Mouse (Mus musculus) large intestine, adult 2 months (tissue): ENCODE measurements around the gene Fgd2. TPM values are rescaled to one million over a fixed set of nuclear protein-coding genes. Genes with fewer than 3 reads are reported as not detected.
"Not testable (repeated sequence)": the region's sequence is repeated elsewhere in the genome, so short reads cannot be mapped to it uniquely, and the experiment has no call there.

Experiments
- DNase-seq: peaks from one replicate; pipeline ENCODE4 v3.0.0-alpha.2; 2012; ENCODE audit warnings: low read depth, low spot score
- WGBS: fragments of 180-500 bp; shearing (Covaris S2); methylation state at CpG from one replicate; pipeline ENCODE4 v1.1.7; 2018; 5-methylcytosine and 5-hydroxymethylcytosine counted together
- polyA plus RNA-seq: library from polyadenylated mRNA; depleted of rRNA; stranded (reverse); fragments of >200 nt; gene quantifications from 2 replicates; pipeline ENCODE4 v1.2.3, GENCODE M21; 2012

Gene Fgd2
- polyA plus RNA-seq, 1 experiment, result 16.6 TPM

DNA sequence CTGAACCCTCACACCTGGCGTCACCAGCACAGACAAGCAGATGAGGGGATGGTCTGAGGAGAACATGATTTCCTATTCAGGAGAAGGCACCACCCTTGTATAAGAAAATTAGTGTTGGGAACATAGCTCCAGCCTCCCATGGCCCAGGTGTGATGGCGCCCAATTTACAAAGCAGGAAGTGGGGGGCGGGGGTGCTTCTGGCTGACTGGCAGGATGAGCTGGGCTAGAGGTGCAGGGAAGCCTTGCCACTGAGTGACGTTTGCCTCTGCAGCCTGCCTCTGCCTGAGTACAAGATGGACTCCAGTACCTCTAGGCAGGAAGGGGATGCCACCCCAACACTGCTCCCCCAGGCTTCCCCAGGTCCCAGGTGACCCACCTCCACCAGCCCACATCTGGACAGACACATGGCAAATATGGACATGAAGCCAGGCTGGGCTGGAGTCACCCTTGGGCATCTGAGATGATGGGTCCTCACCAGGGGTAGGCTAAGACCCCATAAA, 28.5 kb upstream of the Fgd2 start:
- no peak for DNase-seq
- WGBS, result 82% methylated on average over 4 of the region's 4 CpGs

DNA sequence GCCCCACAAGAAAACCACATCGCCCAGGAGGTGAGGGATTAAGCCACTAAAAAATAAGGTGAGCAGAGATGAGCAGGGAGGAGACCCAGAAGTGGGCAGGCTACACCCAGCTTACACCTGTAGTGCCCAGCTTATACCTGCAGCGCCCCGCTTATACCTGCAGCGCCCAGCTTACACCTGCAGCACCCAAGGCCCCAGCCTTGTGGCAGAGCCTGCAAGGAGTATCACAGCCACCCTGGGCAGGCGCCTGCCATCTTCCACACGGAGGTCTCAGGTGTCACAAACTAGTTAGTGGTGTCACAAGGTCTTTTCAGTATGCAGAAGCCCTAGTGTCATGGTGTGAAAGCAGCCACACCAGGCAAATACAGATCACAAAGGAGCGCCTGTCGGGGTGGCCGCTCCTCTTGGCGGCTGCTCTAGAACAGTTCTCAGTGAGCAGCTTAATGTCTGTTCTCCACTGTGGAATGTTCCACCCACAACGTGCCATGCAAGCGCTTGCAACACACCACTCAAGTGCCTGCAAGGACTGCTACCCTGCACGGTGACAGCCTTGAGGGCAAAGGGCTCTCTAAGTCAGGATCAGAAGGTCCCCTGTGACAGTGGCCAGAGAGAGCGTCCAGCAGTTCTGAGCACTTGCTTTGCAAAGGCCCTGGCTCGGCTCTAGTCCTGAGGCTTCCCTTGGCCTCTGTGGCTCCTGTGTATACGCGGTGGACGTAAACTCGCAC, 24.3 kb upstream of the Fgd2 start:
- no peak for DNase-seq
- 91% methylated on average over 19 of the region's 19 CpGs for WGBS

DNA sequence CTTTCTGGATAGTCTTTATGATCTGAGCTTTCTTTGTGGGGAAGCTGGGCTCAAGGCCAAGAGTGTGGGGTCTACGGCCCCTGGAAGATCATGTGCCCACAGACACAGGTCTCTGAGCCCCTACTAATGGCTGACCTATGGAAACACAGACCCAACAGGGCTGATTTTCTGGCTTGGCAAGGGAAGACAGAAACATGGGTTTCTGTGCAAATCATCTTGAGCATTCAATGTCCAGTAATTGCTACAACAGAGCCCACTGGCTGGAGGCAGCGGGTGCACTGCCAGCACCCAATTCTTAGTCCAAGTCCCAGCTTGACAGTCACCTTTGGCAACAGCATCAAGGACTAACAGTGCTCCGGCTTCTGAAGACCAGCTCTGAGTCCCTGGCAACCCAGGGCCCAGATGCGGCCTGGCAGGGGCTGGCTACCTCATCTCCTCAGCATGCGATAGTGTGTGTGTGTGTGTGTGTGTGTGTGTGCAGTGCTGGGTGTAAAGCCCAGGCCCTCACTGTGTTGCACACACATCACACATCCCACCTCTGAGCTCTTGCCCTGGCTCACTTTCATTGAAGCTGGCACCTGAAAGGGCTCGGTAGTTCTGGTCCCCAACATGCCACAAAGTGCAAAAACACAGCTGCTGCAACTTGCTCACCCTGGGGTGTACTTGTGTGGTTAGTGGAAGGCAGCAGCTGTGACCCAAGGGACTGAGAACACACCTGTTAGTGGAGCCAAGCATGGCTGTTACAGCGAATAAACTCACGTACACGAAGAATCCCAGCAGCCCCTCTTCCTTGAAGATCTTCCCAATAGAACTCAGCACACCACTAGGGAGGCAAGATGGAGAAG, 22.5 kb upstream of the Fgd2 start:
- DNase-seq, result no peak
- 88% methylated on average over 9 of the region's 9 CpGs for WGBS

DNA sequence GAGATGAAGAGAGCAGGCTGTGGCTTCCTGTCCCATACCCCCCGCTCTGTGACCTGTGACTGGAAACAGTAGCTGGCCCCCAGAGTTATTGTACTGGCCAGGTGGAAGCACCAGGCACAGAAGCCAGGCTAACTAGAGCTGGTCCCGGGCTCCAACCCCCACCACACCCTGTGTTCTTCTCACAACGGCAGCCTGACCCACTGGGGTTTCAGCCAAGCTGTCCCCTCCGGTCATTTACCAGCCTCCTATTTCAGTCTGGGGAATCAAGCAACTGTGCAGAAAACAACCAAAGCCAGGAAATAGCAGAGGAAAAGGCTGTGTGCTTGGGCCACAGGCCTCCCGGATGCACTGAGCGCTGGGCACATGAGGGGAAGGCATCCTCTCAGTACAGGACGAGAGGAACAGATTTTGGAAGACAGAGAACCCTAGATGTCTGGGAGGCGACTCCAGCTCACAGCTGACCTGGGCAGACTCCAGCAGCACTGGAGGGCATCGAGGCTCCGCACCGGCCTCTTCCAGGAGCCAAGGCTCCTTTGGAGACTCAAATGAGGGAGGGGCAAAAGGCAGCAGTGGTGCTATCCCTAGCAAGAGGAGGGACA, 21.4 kb upstream of the Fgd2 start:
- WGBS, result 77% methylated on average over 11 of the region's 11 CpGs
- no peak for DNase-seq

DNA sequence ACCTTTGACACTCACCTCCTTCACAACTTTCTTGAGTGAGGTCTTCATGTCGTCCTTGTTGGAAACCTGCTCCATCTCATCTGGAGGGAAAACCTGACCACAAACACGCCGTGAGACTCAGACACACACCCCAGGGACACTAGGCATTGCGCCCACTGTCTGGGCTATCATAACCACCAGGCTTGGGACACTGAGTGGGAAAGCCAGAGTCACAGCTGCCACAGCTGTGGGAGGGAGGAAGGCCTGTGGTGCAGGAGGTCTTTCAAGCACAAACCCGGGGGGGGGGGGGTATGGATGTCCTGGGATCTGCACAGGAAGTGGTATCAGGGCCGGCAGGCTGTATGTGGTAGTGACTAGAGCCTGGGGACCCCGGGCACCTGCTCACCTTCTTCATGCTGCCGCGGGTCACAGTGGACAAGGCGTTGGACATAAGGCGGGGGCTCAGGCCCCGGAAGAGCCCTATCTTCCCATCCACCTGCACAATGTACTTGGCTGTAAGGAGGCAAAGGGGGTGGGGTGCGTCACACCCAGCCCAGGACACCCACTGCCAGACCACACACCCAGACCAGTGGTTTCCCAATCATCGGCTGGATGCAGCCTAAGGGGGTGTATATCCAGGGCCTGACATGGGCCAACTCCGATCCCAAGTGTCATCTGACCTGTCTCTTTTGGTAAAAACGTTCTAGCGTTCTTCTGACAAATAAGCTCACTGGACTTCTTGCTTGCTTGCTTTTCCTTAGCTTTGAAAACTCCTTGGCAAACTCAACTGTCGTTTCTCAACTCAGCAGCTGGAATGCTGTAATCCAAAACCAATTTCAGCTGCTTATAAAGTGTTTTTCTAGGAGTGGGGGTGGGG, 20.1 kb upstream of the Fgd2 start:
- 77% methylated on average over 18 of the region's 18 CpGs for WGBS

DNA sequence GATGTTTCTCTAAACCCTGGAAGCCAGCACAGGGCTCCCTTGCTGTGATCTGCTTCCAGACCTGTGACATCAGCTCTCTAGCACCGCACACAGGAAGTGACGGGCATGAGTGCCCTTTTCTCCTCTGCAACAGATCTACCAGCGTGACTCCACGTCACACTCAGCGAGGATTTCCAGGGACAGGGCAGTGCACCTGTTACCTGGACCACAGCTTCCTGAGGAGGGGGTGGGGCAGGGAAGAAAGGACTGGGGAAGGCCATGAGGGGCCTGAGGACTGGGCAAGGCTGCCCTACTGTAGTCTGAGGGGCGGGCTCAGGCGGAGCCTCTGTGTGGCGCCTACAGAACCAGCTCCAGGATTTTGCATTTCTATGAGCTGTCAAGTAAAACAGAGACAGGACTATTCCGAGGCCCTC, 19.1 kb upstream of the Fgd2 start:
- DNase-seq, result no peak
- 52% methylated on average over 9 of the region's 9 CpGs for WGBS

More for the DNA sequence above, 20.1 kb upstream of the Fgd2 start:
- no peak for DNase-seq

DNA sequence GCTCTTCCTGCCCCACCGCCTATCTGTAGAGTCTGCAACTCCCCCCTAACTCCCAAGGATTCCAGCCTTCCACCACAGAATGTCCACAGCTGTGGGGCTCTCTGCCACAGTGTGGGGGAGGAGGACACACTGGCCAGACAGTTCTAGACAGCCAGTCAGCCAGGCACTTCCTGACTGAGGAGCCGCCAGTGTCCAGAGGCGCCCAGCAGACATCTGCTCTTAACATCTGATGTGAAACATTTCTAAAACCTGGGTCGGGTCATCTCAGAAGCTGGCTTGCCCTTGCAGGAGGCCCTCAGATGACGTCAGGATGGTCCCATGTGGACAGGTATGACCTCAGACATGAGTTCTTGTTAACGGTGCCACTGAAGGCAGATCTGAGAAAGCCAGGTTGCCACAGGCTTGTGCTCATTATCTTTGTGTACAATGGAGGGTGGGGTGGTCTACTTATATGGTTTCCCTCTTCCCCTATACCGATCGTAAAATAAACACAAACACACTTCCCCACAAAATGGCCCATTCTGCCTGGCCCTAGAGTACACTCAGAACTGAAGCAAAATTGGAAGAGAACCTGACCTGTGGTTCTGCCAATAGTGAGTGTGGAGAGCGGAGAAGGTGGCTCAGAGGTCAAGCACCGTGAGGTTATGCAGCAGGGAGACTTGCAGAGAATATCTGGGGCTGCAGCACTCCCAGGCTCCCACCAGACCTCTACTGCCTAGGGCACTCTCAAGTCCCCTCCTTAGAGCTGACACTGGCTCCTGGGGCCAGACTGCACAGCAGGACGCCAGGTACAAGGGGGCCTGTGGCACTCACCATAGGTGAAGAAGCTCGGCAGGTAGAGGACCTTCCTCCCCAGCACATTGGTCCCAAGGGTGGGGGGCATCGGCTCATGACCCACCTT, 18.5 kb upstream of the Fgd2 start:
- 45% methylated on average over 13 of the region's 13 CpGs for WGBS

DNA sequence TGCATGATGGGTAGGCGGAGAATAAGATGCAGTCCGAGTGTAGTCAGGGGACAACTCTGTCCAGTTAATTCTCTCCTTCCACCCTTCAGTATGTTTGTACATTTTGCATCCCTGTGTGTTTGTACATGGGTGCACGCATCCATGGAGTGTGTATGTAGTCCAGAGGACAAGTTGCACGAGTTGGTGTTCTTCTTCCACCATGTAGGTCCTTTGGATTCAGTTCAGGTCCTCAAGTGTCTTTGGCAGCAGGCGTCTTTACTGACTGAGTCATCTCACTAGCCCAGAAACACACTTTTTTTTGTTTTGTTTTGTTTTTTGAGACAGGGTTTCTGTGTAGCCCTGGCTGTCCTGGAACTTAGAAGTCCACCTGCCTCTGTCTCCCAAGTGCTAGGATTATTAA, 17.5 kb upstream of the Fgd2 start:
- WGBS, result 78% methylated on average over 5 of the region's 5 CpGs
- DNase-seq, result no peak

More for the DNA sequence above, 18.5 kb upstream of the Fgd2 start:
- no peak for DNase-seq

DNA sequence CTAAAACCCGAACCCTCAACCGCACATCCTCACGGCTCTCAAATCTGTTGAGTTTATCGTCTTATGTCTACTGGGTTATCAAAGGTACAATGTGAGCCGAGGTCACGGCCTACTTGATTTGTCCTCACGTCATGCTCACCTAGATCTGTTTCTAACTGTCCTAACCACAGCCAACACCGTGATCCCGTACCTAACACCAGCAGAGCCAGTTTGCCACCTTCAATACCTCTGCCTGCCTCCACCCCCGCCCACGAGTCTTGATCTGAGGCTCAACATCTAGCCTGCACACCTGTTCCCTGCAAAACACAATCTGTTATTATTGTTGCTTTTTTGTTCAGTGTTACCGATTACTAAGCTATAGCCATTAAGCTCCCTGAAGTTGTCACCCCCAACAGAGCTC, 15.4 kb upstream of the Fgd2 start:
- 93% methylated on average over 12 of the region's 12 CpGs for WGBS
- no peak for DNase-seq

DNA sequence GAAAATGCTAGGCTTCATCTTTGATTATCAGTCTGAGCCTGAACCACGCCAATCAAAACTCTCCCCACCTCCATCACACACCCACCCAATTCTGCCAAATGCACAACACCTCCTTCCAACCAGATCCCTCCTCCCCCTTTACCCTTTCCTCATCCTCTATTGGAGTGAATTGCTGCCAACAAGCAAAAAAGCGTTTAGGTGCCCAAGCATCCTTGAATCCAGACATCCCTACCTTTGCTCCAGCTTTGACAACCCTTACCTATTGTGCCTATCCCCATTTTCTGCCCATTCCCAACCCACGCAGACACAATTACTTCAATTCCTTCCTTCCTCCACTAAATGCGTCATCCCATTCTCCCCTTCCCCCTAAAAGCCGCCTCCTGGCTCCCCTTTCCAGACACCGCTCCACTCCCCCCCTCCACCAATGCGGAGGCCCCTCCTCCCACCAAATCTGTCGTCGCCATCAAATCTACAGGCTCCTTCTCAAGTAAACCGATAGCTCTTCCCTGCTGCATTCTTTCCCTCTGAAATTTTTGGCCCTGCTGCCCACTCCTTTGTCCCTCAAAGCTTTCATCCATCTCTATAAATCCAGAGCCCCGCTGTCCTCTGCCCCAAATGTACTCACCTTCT, 14.1 kb upstream of the Fgd2 start:
- DNase-seq, result no peak
- 4% methylated on average over 11 of the region's 11 CpGs for WGBS

DNA sequence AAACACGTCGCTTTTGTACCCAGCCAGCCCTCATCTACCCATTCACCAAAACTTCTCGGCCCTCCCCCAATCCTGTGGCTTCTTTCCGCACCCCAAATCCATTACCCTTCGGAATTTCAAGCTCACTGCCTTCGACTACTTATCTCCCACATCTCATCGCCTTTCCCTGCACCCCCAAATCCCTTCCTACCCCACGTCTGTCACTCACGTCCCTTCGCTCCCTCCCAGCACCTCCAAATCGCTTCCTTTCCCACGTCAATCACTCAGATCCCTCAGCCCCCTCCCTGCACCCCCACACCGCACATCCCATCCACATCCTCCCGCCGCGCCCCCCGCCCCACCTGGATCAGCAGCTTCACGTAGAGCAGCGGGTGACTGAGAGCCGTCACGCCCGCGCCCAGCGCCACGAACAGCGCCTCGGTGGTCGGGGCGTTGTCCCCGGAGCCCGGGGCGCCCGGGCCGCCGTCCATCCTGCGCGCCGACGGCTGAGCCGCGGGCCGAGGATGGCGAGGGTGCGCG, 13.5 kb upstream of the Fgd2 start:
- 2% methylated on average over 45 of the region's 45 CpGs for WGBS
- DNase-seq, result no peak

DNA sequence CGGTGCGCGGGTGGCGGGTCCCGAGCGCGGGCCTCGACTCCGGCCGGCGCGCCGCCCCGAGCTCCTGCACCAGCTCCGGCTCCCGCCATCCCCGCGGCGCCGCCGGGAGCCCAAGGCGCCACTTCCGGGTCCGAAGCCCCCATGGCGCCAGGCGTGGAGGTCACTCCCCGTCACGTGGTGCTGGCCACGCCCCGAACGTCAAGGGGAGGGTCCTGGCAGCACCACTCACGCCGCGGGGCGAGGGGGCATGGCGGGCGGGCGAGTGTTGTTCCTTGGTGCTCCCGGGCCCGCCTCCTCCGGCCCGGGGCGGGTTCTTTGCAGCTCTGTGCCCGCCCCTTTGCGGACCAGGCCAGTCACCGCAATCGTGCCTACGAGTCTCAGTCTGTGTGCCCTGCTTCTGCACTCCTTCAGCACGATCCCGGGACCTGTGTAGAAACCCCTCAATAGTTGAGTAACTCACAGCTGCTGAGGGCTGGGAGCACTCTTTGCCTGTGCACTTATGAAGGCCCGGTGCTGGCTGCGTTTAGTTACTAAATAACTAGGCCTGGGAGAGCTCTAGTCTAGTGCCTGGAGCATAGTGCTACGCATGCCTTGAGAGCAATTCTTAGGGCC, 13.0 kb upstream of the Fgd2 start, which contains the start of gene Mtch1:
TSS of gene Mtch1 (minus strand) at position 290 of the 612 bp plus-strand sequence.
- DNase-seq, result peak; percentile 89
- under 1% methylated on average over 53 of the region's 53 CpGs for WGBS

DNA sequence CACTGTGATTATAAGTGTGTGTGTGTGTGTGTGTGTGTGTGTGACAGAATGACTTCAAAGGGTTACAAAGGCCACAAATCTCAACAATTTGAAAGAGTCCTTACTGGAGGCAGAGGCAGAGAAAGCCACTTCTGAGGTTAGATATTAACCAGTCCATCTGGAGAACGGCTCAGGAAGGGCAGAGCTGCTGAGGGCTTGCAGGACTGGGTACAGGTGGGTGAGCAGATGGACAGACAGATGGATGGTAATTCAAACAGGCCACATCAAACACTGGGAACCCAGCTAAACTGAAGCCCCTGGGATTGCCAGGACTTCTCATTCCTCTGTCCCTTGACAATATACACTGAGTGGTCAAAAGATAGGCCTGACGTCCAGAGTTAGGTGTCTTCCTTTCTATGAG, 11.7 kb upstream of the Fgd2 start:
- 51% methylated on average over 2 of the region's 2 CpGs for WGBS
- no peak for DNase-seq

DNA sequence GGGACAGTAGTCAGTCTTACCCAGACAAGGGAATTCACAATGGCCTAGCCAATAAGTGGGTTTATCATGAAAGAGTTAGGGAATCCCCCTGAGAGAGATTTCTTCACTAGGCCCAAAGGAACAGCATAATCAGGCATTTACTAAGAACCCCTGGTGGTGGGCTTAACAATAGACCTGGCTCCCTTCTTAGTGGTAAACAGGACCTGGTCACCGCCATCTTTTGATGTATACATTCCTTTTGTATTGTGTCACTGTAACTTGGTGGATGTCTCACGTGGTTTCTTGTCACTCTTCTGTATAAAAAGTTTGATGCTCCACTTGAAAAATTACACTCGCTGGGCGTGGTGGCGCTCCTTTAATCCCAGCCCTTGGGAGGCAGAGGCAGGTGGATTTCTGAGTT, 9.7 kb upstream of the Fgd2 start:
- DNase-seq, result not testable (repeated sequence)
- 92% methylated on average over 5 of the region's 5 CpGs for WGBS

DNA sequence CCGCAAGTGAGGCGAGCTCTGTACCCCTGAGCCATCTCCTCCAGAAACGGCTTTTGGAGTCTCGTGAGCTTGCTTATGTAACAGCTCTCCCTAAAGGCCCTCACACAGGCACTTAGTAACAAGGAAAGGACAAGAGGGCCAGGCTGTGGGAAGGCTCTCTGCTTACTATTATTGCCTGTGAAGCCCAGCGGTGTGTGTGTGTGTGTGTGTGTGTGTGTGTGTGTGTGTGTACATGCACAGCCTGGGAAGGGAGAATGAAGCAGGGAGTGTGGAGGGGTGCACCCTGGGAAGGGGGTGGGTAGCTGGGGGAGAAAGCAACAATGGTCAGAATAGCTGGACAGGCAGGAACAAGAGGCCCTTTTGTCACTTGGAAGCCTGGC, 5.3 kb upstream of the Fgd2 start:
- no peak for DNase-seq

DNA sequence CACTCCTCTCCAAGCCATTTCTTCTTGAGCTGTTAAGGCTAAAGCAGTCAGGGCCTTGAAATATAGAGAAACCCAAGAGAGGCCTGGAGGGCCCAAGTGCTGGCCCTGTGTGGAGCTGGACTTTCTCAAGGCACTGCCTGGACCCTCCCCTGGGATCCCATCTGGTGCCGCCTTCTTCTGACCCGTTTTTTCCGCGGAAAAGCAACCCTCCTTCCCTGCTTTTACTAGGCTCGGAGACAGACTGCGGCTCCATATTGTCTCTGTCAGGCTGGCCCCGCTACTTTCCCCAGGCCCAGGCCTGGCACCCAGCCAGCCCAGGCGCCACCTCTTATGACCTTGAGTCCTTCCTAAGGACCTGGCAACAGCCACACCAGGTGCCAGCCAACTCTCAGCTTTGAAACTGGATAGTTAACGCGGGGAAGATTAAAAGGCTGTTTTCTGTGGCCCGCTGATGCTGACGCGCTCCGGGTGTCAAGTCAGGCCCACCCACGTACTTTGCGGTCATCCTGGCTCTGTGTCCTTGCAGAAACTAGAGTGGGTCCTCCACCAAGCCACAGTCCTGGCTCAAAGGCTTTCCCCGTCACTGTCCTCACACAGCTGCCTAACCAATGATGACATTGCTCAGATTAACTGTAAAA, 4.8 kb upstream of the Fgd2 start:
- no peak for DNase-seq

More for the DNA sequence above, 5.3 kb upstream of the Fgd2 start:
- 22% methylated on average over 5 of the region's 5 CpGs for WGBS

DNA sequence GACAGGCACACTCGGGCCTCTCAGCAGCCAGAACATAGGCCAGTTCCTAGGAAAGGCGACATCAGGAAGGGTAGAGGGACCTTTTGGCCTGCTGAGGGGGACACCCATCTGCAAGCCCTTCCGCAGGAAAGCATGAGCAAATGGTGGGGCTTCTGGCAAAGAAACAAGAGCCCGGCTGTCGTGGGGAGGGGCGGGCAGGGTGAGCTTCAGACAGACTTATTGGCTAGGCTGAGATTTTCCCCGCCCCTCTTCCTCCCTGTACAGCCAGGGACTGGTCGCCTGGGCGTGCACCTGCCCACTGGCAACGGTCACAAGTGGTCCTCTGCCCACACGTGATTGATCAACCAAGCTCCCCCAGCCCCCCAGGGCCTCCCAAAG, 4.2 kb upstream of the Fgd2 start:
- DNase-seq, result no peak
- WGBS, result 11% methylated on average over 11 of the region's 11 CpGs

More for the DNA sequence above, 4.8 kb upstream of the Fgd2 start:
- WGBS, result 13% methylated on average over 17 of the region's 17 CpGs
